Mouse (Mus musculus): ENCODE results near the gene Susd2. TPM values are rescaled to one million over a fixed set of nuclear protein-coding genes. Genes with fewer than 3 reads are reported as not detected.

Gene Susd2
- total and polyA plus RNA-seq, 3 experiments: 0.51 to 3.0 (median 0.70) TPM

- peaks cover 25 to 50% of the 10 kb centered on the region in 2 experiments for H3K4me1 ChIP-seq (ENCODE audit: control insufficient read depth in 1 of 2, insufficient read depth in 2 of 2)
- H3K4me2 ChIP-seq (ENCODE audit: insufficient read depth, low read depth, poor library complexity, severe bottlenecking): no peak overlapping the region
- in situ Hi-C loops (cut with MboI; ENCODE audit: low pct_ligation_motif_present, low pct_unique_long_range_greater_than_20kb, low sequenced_read_pairs): no loop called here
- dilution Hi-C loops (cut with MboI; ENCODE audit: extremely low pct_ligation_motif_present, extremely low pct_unique_long_range_greater_than_20kb, low sequenced_read_pairs): no loop called here
- no peak overlapping the region for H3K27ac ChIP-seq (ENCODE audit: insufficient read depth, low read depth)
- no peak for DNase-seq (ENCODE audit: extremely low read depth)
- no peaks in the 10 kb centered on the region for H3K79me2 ChIP-seq (replicated peaks; ENCODE audit: control insufficient read depth, extremely low read depth, insufficient read depth, poor library complexity, severe bottlenecking)
- H3K27me3 ChIP-seq (replicated peaks): no peaks in the 10 kb centered on the region
- H3K9me3 ChIP-seq (replicated peaks; ENCODE audit: low read length): no peaks in the 10 kb centered on the region
- H3K9ac ChIP-seq (ENCODE audit: insufficient read depth, low read depth): no peak overlapping the region
- H3K36me3 ChIP-seq (replicated peaks in 1 of 2; ENCODE audit: control insufficient read depth in 1 of 2, insufficient read depth in 1 of 2, low read length in 1 of 2): peaks cover 58 to 70% of the 10 kb centered on the region in 2 experiments
- TF ChIP-seq HCFC1 (IDR thresholded peaks at IDR 0.05; ENCODE audit: low read depth, low read length): no peak
- no peak for TF ChIP-seq ZMIZ1 (IDR thresholded peaks at IDR 0.05; ENCODE audit: low read depth, low read length)
- no peak for TF ChIP-seq PAX5 (IDR thresholded peaks at IDR 0.05; ENCODE audit: low read length)
- no peak for TF ChIP-seq ZNF384 (IDR thresholded peaks at IDR 0.05; ENCODE audit: low read depth, low read length)
- no peak for TF ChIP-seq EP300 (IDR thresholded peaks at IDR 0.05; ENCODE audit: low read length)
- TF ChIP-seq CHD1 (IDR thresholded peaks at IDR 0.05; ENCODE audit: low read depth, low read length): no peak
- TF ChIP-seq MAZ (IDR thresholded peaks at IDR 0.05; ENCODE audit: low read depth, low read length): no peak
- no peak for TF ChIP-seq NELFE (IDR thresholded peaks at IDR 0.05; ENCODE audit: low read depth, low read length)
- TF ChIP-seq POLR2AphosphoS2 (IDR thresholded peaks at IDR 0.05; ENCODE audit: low read depth, low read length): no peak
- TF ChIP-seq MEF2A (IDR thresholded peaks at IDR 0.05; ENCODE audit: borderline replicate concordance, low read depth, low read length): no peak
- TF ChIP-seq TCF12 (IDR thresholded peaks at IDR 0.05; ENCODE audit: low read depth, low read length): no peak
- no peak for TF ChIP-seq MYC (IDR thresholded peaks at IDR 0.05; ENCODE audit: low read depth, low read length)
- no peak for TF ChIP-seq NRF1 (IDR thresholded peaks at IDR 0.05; ENCODE audit: low read depth, low read length)
- TF ChIP-seq ELF1 (IDR thresholded peaks at IDR 0.05; ENCODE audit: low read depth, low read length): no peak
- TF ChIP-seq UBTF (IDR thresholded peaks at IDR 0.05; ENCODE audit: low read depth, low read length): no peak
- TF ChIP-seq SIN3A (IDR thresholded peaks at IDR 0.05; ENCODE audit: low read length): no peak
- TF ChIP-seq BHLHE40 (IDR thresholded peaks at IDR 0.05; ENCODE audit: low read depth, low read length): no peak
- TF ChIP-seq JUN (IDR thresholded peaks at IDR 0.05; ENCODE audit: insufficient read depth, low read depth, low read length): no peak
- no peak for TF ChIP-seq SMC3 (IDR thresholded peaks at IDR 0.05; ENCODE audit: low read depth, low read length)
- H3K4me3 ChIP-seq (replicated peaks in 1 of 3; ENCODE audit: low read depth in 2 of 3, low read length in 2 of 3, poor library complexity in 1 of 3): no peak overlapping the region
Observed at GRCm38 (mm10) chr10:75646406-75646805, 2.6 kb upstream of the Susd2 start.

- H3K4me1 ChIP-seq (ENCODE audit: control insufficient read depth in 1 of 2, insufficient read depth in 2 of 2): peaks cover 23 to 50% of the 10 kb centered on the region in 2 experiments
Observed at GRCm38 (mm10) chr10:75645616-75646015, 1.8 kb upstream of the Susd2 start.

More at GRCm38 (mm10) chr10:75645616-75646015, 1.8 kb upstream of the Susd2 start:
- DNase-seq (ENCODE audit: extremely low read depth): no peak
- TF ChIP-seq HCFC1 (IDR thresholded peaks at IDR 0.05; ENCODE audit: low read depth, low read length) (no peak), EP300 (IDR thresholded peaks at IDR 0.05; ENCODE audit: low read length) (no peak), SIN3A (IDR thresholded peaks at IDR 0.05; ENCODE audit: low read length) (no peak), ZC3H11A (IDR thresholded peaks at IDR 0.05; ENCODE audit: low read depth, low read length) (no peak), CTCF (conservative IDR thresholded peaks at IDR 0.05 in 1 of 2, IDR thresholded peaks at IDR 0.05 in 1 of 2; ENCODE audit: low read depth in 2 of 2, low read length in 2 of 2) (no peak), NRF1 (IDR thresholded peaks at IDR 0.05; ENCODE audit: low read depth, low read length) (no peak), PAX5 (IDR thresholded peaks at IDR 0.05; ENCODE audit: low read length) (no peak), MAX (IDR thresholded peaks at IDR 0.05; ENCODE audit: low read length) (no peak), KAT2A (IDR thresholded peaks at IDR 0.05; ENCODE audit: insufficient replicate concordance, low read length) (no peak), JUND (conservative IDR thresholded peaks at IDR 0.05; ENCODE audit: low read depth, low read length) (no peak), MYC (IDR thresholded peaks at IDR 0.05; ENCODE audit: low read depth, low read length) (no peak), RAD21 (IDR thresholded peaks at IDR 0.05; ENCODE audit: low read depth, low read length) (no peak), BHLHE40 (IDR thresholded peaks at IDR 0.05; ENCODE audit: low read depth, low read length) (no peak), MXI1 (IDR thresholded peaks at IDR 0.05; ENCODE audit: low read depth, low read length) (no peak), ELF1 (IDR thresholded peaks at IDR 0.05; ENCODE audit: low read depth, low read length) (no peak), SMC3 (IDR thresholded peaks at IDR 0.05; ENCODE audit: low read depth, low read length) (no peak), USF2 (conservative IDR thresholded peaks at IDR 0.05; ENCODE audit: low read depth, low read length) (no peak), JUN (IDR thresholded peaks at IDR 0.05; ENCODE audit: insufficient read depth, low read depth, low read length) (no peak), MAZ (IDR thresholded peaks at IDR 0.05; ENCODE audit: low read depth, low read length) (no peak)
- no peaks in the 10 kb centered on the region for H3K79me2 ChIP-seq (replicated peaks; ENCODE audit: control insufficient read depth, extremely low read depth, insufficient read depth, poor library complexity, severe bottlenecking)
- peaks cover 50 to 65% of the 10 kb centered on the region in 2 experiments for H3K36me3 ChIP-seq (replicated peaks in 1 of 2; ENCODE audit: control insufficient read depth in 1 of 2, insufficient read depth in 1 of 2, low read length in 1 of 2)
- dilution Hi-C loops (cut with MboI; ENCODE audit: extremely low pct_ligation_motif_present, extremely low pct_unique_long_range_greater_than_20kb, low sequenced_read_pairs) (no loop called here), in situ Hi-C loops (cut with MboI; ENCODE audit: low pct_ligation_motif_present, low pct_unique_long_range_greater_than_20kb, low sequenced_read_pairs) (no loop called here)
- no peaks in the 10 kb centered on the region for H3K27me3 ChIP-seq (replicated peaks)
- no peaks in the 10 kb centered on the region for H3K9me3 ChIP-seq (replicated peaks; ENCODE audit: low read length)
- no peak overlapping the region for H3K9ac ChIP-seq (ENCODE audit: insufficient read depth, low read depth)
- H3K4me3 ChIP-seq (replicated peaks in 1 of 3; ENCODE audit: low read depth in 2 of 3, low read length in 2 of 3, poor library complexity in 1 of 3): no peak overlapping the region
- no peak overlapping the region for H3K27ac ChIP-seq (ENCODE audit: insufficient read depth, low read depth)
- H3K4me2 ChIP-seq (ENCODE audit: insufficient read depth, low read depth, poor library complexity, severe bottlenecking): no peak overlapping the region

Data from CH12.LX (cell line).